Mouse (Mus musculus) telencephalon, adult 2 months (tissue): ENCODE results near the gene Gnpat.

Source experiments
- DNase-seq: peaks from one replicate; pipeline ENCODE4 v3.0.0-alpha.2; 2011; ENCODE audit warnings: low read depth, low spot score

Gene Gnpat

DNA sequence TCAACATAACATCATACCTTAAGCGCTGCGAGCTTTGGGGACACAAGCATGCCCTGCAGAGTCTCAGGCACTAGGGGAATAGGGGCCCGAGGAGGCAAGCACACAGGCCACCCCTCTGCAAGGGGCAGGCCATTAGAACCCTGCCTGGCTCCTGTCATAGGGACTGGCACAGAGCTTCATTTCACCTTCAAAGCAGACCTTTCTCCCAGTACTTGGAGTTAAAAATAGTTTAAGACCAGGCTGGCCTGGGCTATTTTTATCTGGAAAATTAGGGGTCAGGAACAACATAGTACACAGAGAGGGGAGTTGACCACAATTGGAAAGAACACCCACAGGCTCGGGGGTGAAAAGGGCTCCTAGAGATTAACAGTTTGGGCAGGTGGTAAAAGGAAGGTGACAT is 74.5 kb downstream of the Gnpat start:
- no peak for DNase-seq
